Mouse (Mus musculus): Measurements from ENCODE around the gene Gm10563. TPM values are rescaled to one million over a fixed set of nuclear protein-coding genes. Genes with fewer than 3 reads are reported as not detected.

The Gm10563 gene
- polyA plus RNA-seq, 1 experiment from 2014 or later = not detected

- Histone ChIP-seq H3K9me3 (no peaks in the 10 kb centered on the region), H3K9ac (no peak overlapping the region), H3K36me3 (peaks cover 25% of the 10 kb centered on the region), H3K4me2 (no peak overlapping the region), H3K4me3 (no peak overlapping the region), H3K4me1 (peaks cover 10% of the 10 kb centered on the region), H3K27me3 (no peaks in the 10 kb centered on the region), H3K27ac (no peak overlapping the region)
- no peak for ATAC-seq (ENCODE audit: insufficient number of reproducible peaks, low FRiP score, low TSS enrichment, low read depth)
- WGBS = 89% methylated on average over 4 of the region's 4 CpGs
Measured at GRCm38 (mm10) chr4:155605132-155605531, 40.1 kb downstream of the Gm10563 start.

DNA sequence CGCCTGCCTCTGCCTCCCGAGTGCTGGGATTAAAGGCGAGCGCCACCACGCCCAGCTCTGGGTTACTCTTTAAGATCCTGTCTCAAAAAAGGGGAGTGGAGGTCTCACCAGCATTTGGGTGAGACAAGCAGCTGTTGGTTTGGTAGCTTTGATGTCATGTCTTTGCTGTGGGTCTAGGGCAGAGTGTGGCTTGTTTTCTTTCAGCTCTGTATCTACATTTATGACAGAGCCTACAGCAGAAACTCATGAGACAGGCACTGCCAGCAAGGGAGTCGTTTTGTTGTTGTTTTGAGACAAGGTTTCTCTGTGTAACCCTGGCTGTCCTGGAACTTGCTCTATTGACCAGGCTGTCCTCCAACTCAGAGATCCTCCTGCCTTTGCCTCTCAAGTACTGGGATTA lies 41.4 kb downstream of the Gm10563 start:
- 90% methylated on average over 6 of the region's 6 CpGs for WGBS
- no peaks in the 10 kb centered on the region for H3K9me3 ChIP-seq
- no peak for ATAC-seq (ENCODE audit: insufficient number of reproducible peaks, low FRiP score, low TSS enrichment, low read depth)

GRCm38 (mm10) chr4:155602753-155603152 lies 42.5 kb downstream of the Gm10563 start:
- H3K9ac ChIP-seq = no peak overlapping the region; the same call in 1 of the 2 replicates
- ATAC-seq (ENCODE audit: insufficient number of reproducible peaks, low FRiP score, low TSS enrichment, low read depth) = no peak
- WGBS = 93% methylated on average over 1 of the region's 1 CpGs
- H3K36me3 ChIP-seq = peaks cover 19% of the 10 kb centered on the region
- peak overlapping the region; percentile 98 for H3K4me3 ChIP-seq
- H3K4me2 ChIP-seq = 0 out of 2 replicates have a peak overlapping the region, but pooled peaks have one; percentile 88
- peaks cover 12% of the 10 kb centered on the region for H3K4me1 ChIP-seq
- H3K9me3 ChIP-seq = no peaks in the 10 kb centered on the region
- H3K27ac ChIP-seq = no peak overlapping the region
- no peaks in the 10 kb centered on the region for H3K27me3 ChIP-seq

More for the DNA sequence above, 41.4 kb downstream of the Gm10563 start:
- H3K27me3 ChIP-seq = no peaks in the 10 kb centered on the region
- H3K4me3 ChIP-seq = no peak overlapping the region
- H3K4me2 ChIP-seq = no peak overlapping the region
- no peak overlapping the region for H3K27ac ChIP-seq
- peaks cover 11% of the 10 kb centered on the region for H3K4me1 ChIP-seq
- H3K9ac ChIP-seq = no peak overlapping the region
- H3K36me3 ChIP-seq = peaks cover 19% of the 10 kb centered on the region

DNA sequence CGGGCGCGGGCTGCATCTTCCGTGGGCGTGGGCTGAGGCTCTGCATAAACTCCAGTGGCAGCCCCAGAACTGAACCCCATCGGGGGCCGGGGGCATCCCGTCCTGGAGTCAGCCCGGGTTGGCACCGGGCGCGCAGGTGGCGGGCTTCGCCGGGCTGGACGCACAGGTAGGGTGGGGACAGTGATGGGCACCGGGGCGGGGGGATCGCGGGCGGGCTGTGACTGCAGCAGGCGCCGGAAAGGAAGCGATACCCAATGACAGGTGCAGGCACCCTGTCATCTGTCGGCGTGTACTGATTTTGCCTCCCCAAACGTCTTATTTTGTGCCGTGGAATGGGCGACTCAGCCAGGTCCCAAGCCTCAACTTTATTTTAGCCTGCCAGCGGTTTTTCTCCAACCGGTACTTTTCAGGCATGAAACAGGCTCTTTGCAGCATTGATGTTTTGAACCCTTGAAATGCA lies 43.2 kb downstream of the Gm10563 start:
- peak overlapping the region; percentile 98 for H3K4me3 ChIP-seq
- H3K9ac ChIP-seq = peak overlapping the region; percentile 92
- H3K9me3 ChIP-seq = no peaks in the 10 kb centered on the region
- H3K36me3 ChIP-seq = peaks cover 14% of the 10 kb centered on the region
- no peaks in the 10 kb centered on the region for H3K27me3 ChIP-seq
- peak overlapping the region; percentile 100 for H3K27ac ChIP-seq
- peak; percentile 16; the same call in 1 of the 2 replicates for ATAC-seq (ENCODE audit: insufficient number of reproducible peaks, low FRiP score, low TSS enrichment, low read depth)
- peak overlapping the region; percentile 88 for H3K4me2 ChIP-seq
- 2% methylated on average over 31 of the region's 31 CpGs for WGBS
- peaks cover 12% of the 10 kb centered on the region for H3K4me1 ChIP-seq

GRCm38 (mm10) chr4:155601091-155601996 lies 43.9 kb downstream of the Gm10563 start, which contains the start of gene Slc35e2:
Gene Slc35e2, plus strand, starts transcription at chr4:155601416.
- Histone ChIP-seq H3K27me3 (no peaks in the 10 kb centered on the region), H3K4me2 (peak within 1 kb of the TSS; percentile 88), H3K36me3 (peaks cover 14% of the 10 kb centered on the region), H3K4me3 (peak within 1 kb of the TSS; percentile 98), H3K9ac (peak within 1 kb of the TSS; percentile 92), H3K4me1 (peaks cover 12% of the 10 kb centered on the region), H3K27ac (peak within 1 kb of the TSS; percentile 100), H3K9me3 (no peaks in the 10 kb centered on the region)
- WGBS = under 1% methylated on average over 61 of the region's 65 CpGs
- peak; percentile 92 for ATAC-seq (ENCODE audit: insufficient number of reproducible peaks, low FRiP score, low TSS enrichment, low read depth)

DNA sequence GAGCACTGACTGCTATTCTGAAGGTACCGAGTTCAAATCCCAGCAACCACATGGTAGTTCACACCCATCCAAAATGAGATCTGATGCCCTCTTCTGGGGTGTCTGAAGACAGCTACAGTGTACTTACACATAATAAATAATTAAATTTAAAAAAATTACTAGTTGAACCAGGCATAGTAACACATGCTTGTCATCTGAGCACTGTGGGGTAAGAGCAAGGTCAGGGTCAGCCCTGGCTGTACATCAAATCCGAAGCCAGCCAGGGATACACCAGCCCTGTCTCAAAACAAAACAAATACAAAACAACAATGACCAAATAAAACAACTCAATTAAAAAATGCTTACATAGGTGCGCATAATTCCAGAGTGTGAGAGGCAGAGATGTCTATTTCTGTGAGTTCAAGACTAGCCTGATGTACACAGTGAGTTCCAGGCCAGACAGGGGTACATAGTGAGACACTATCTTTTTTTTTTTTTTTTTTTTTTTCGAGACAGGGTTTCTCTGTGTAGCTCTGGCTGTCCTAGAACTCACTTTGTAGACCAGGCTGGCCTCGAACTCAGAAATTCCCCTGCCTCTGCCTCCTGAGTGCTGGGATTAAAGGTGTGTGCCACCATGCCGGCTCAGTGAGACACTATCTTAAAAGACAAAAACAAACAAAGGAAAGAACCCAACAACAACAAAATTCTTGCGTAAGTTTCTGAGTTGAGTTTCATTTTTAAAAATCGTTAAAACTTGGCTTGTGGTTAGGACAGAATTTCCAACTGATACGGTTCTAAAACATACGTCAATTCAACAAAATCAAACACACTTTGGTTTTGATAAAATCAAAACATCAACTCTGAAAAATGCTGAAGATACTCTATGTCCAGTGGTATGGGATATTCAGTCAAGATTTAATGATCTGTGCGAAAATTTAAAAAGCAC lies 45.0 kb downstream of the Gm10563 start:
- H3K9me3 ChIP-seq = no peaks in the 10 kb centered on the region
- peak overlapping the region; percentile 98 for H3K4me3 ChIP-seq
- H3K9ac ChIP-seq = no peak overlapping the region
- H3K4me1 ChIP-seq = peaks cover 12% of the 10 kb centered on the region
- 82% methylated on average over 11 of the region's 11 CpGs for whole genome bisulfite sequencing
- no peak for ATAC-seq (ENCODE audit: insufficient number of reproducible peaks, low FRiP score, low TSS enrichment, low read depth)
- peaks cover 7% of the 10 kb centered on the region; the same call in 1 of the 2 replicates for H3K36me3 ChIP-seq
- no peak overlapping the region for H3K27ac ChIP-seq
- H3K4me2 ChIP-seq = peak overlapping the region; percentile 88
- H3K27me3 ChIP-seq = no peaks in the 10 kb centered on the region

DNA sequence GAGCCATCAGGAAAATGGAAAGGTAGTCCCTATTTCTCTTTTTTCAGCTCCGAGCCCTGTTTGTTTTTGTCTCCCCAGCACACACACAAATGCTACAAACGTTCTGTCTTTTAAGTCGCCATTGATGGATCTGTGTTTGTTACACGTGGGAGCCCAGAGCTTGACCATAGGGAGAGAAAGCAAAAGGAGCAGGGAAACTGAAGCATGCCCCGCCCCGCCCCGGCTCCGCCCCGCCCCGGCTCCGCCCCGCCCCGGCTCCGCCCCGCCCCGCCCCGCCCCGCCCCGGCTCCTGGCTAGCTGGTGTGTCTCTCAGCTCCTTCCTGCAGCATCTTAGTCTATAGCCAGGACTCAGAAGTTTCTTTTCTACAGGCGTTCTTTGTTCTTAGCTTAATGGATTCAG lies 46.7 kb downstream of the Gm10563 start:
- WGBS = 21% methylated on average over 20 of the region's 20 CpGs
- H3K27ac ChIP-seq = no peak overlapping the region
- H3K4me2 ChIP-seq = no peak overlapping the region

DNA sequence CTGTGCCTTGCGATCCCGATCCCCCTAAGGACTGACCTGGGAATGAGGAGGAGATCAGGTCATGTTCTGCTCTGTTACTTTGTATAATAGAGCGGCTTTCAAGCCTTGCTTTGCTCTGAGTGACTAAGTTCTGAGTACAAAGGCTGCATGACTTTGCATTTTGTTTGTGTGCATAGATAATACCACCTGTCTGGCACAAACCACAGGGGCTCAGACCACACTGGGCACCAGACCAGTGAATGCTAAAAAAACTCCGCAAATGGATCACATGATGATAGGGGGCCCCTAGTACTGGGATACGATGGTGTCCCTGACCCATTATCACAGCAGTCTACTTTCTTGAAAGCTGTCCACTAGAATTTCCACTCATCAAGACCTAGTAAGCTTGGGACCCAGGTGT lies 48.6 kb downstream of the Gm10563 start:
- Histone ChIP-seq H3K4me1 (0 out of 2 replicates have a peak, but pooled peaks cover 2% of the 10 kb centered on the region), H3K27me3 (no peaks in the 10 kb centered on the region), H3K9ac (no peak overlapping the region), H3K36me3 (no peaks in the 10 kb centered on the region), H3K4me3 (no peak overlapping the region), H3K9me3 (no peaks in the 10 kb centered on the region), H3K27ac (no peak overlapping the region), H3K4me2 (no peak overlapping the region)
- ATAC-seq (ENCODE audit: insufficient number of reproducible peaks, low FRiP score, low TSS enrichment, low read depth) = no peak
- 85% methylated on average over 5 of the region's 5 CpGs for whole genome bisulfite sequencing

More for the DNA sequence above, 46.7 kb downstream of the Gm10563 start:
- Histone ChIP-seq H3K4me1 (peaks cover 12% of the 10 kb centered on the region), H3K4me3 (no peak overlapping the region), H3K9me3 (no peaks in the 10 kb centered on the region), H3K9ac (no peak overlapping the region), H3K27me3 (no peaks in the 10 kb centered on the region), H3K36me3 (peaks cover 4% of the 10 kb centered on the region; the same call in 1 of the 2 replicates)
- ATAC-seq (ENCODE audit: insufficient number of reproducible peaks, low FRiP score, low TSS enrichment, low read depth) = no peak

GRCm38 (mm10) chr4:155595777-155596176 lies 49.4 kb downstream of the Gm10563 start:
- H3K27me3 ChIP-seq = no peaks in the 10 kb centered on the region
- ATAC-seq (ENCODE audit: insufficient number of reproducible peaks, low FRiP score, low TSS enrichment, low read depth) = no peak
- H3K36me3 ChIP-seq = peaks cover 5% of the 10 kb centered on the region; the same call in 1 of the 2 replicates
- no peak overlapping the region for H3K9ac ChIP-seq
- no peaks in the 10 kb centered on the region for H3K9me3 ChIP-seq
- H3K27ac ChIP-seq = no peak overlapping the region
- 0 out of 2 replicates have a peak, but pooled peaks cover 2% of the 10 kb centered on the region for H3K4me1 ChIP-seq
- no peak overlapping the region for H3K4me3 ChIP-seq
- H3K4me2 ChIP-seq = no peak overlapping the region
- 82% methylated on average over 3 of the region's 3 CpGs for WGBS

GRCm38 (mm10) chr4:155593780-155594179 lies 51.4 kb downstream of the Gm10563 start:
- H3K9me3 ChIP-seq = no peaks in the 10 kb centered on the region
- 55% methylated on average over 1 of the region's 1 CpGs for WGBS
- H3K27ac ChIP-seq = no peak overlapping the region
- H3K4me2 ChIP-seq = no peak overlapping the region
- H3K4me3 ChIP-seq = no peak overlapping the region
- no peak overlapping the region for H3K9ac ChIP-seq
- 0 out of 2 replicates have a peak, but pooled peaks cover 1% of the 10 kb centered on the region for H3K4me1 ChIP-seq
- ATAC-seq (ENCODE audit: insufficient number of reproducible peaks, low FRiP score, low TSS enrichment, low read depth) = no peak
- H3K27me3 ChIP-seq = no peaks in the 10 kb centered on the region
- peaks cover 24% of the 10 kb centered on the region for H3K36me3 ChIP-seq

DNA sequence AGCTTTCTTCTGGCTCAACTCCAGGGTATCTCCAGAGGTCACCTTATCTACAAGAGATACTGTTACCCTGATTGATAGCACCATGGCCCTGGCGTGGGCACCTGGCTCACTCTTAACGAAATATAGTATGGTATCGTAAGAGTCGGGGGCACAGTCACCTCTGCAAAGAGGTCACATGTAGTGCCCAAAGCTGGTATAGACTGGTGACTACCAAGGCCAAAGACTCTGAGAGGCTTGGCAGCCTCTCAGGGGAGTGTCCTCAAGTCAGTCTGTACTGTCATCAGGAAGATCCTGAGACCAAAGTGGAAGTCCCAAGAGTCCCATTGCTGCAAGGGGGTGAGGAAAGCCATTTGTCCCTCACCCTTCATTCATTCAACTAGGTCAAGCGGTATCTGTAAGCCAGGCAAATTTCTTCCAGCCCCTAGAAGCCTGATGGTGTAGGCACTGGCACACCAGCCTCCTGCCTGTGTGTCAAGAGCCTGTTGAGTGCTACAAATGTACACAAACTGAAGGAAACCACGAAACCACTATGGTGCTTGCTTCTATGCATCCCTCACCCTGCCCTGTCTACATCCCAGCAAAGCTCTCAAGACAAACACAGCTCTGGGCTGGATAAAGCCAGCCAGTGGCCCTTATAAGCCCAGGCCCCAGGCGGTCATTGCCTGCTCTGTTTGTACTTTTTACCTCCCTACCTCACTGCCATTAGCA lies 54.0 kb downstream of the Gm10563 start:
- Histone ChIP-seq H3K9me3 (no peaks in the 10 kb centered on the region), H3K27me3 (no peaks in the 10 kb centered on the region), H3K9ac (no peak overlapping the region), H3K4me1 (no peaks in the 10 kb centered on the region), H3K4me3 (no peak overlapping the region), H3K36me3 (peaks cover 50% of the 10 kb centered on the region), H3K4me2 (no peak overlapping the region), H3K27ac (no peak overlapping the region)
- ATAC-seq (ENCODE audit: insufficient number of reproducible peaks, low FRiP score, low TSS enrichment, low read depth) = no peak
- 85% methylated on average over 7 of the region's 7 CpGs for WGBS
